Mouse (Mus musculus) neural tube, embryonic 15.5 days (tissue): ENCODE measurements at regions not wholly inside any gene's neighbourhood (a gene's known extent, or its start where the extent isn't known, plus 50 kb on each side); places are given as distances from the start of the nearest gene placed in this dataset.

Experiments
- ATAC-seq: fragments of 200-750 bp; cut with Nextera tagmentation; 2 replicates; pipeline ENCODE4 v1.8.0; 2017; ENCODE audit warnings: mild to moderate bottlenecking, moderate TSS enrichment, moderate library complexity; ENCODE audit not compliant: low FRiP score
- H3K27ac ChIP-seq: fragments of 300-500 bp; sonication (generic); replicated peaks from 2 replicates; pipeline ENCODE4 v1.5.1; 2015; ENCODE audit warnings: mild to moderate bottlenecking, inconsistent platforms
- H3K27me3 ChIP-seq: fragments of 300-500 bp; sonication (generic); replicated peaks from 2 replicates; pipeline ENCODE4 v1.6.1; 2015; ENCODE audit warnings: inconsistent platforms
- H3K36me3 ChIP-seq: fragments of 300-500 bp; sonication (generic); 2 replicates; pipeline ENCODE4 v1.6.1; 2015; ENCODE audit warnings: inconsistent platforms
- H3K4me1 ChIP-seq: fragments of 300-500 bp; sonication (generic); 2 replicates; pipeline ENCODE4 v1.6.1; 2015; ENCODE audit warnings: inconsistent platforms
- H3K4me2 ChIP-seq: fragments of 300-500 bp; sonication (generic); 2 replicates; pipeline ENCODE4 v1.6.1; 2015; ENCODE audit warnings: inconsistent platforms, mild to moderate bottlenecking, moderate library complexity
- H3K4me3 ChIP-seq: fragments of 300-500 bp; sonication (generic); replicated peaks from 2 replicates; pipeline ENCODE4 v1.5.1; 2015; ENCODE audit warnings: mild to moderate bottlenecking, inconsistent platforms
- H3K9ac ChIP-seq: fragments of 300-500 bp; sonication (generic); replicated peaks from 2 replicates; pipeline ENCODE4 v1.6.1; 2015; ENCODE audit warnings: mild to moderate bottlenecking, inconsistent platforms
- H3K9me3 ChIP-seq: fragments of 300-500 bp; sonication (generic); replicated peaks from 2 replicates; pipeline ENCODE4 v1.6.1; 2016; ENCODE audit warnings: inconsistent platforms
- WGBS: fragments of 180-500 bp; shearing (Covaris S2); methylation state at CpG from one replicate; pipeline ENCODE4 v1.1.7; 2015; ENCODE audit warnings: mixed read lengths; 5-methylcytosine and 5-hydroxymethylcytosine counted together

DNA sequence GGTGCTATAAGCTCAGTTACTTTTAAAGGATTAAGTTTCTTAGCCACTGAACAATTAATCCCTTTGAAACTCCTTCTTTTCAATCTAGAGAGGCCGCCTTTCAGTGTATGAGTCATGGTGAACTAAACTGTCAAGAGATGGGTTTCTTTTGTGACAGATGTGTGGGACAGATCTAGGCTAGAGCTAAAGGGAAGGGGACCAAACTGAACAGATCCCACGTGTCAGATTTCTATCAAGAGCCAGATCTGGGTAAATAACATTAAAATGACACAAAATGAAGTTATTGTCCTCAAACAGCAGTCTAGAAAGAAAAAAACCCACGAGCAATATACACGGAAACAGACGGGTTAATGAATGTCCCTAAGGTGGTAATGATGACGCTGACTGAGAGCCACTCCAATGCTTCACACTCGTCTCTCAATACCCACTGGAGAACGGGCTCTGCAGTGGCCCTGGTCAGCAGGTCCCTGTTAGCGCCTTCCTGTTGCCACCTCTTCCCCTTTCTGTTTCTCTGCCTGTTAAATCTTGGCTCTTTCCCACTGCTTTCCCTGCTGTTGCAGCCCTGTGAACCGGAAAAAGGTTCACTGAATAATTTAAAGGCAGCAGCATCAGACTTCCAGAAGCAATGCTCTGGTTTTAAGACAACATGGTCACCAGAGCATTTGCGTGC, 52.7 kb upstream of the Rab3gap2 start:
- Histone ChIP-seq H3K4me2 (no peak overlapping the region), H3K36me3 (no peaks in the 10 kb centered on the region), H3K9me3 (no peaks in the 10 kb centered on the region), H3K4me3 (no peak overlapping the region), H3K4me1 (peaks cover 3% of the 10 kb centered on the region; the same call in 1 of the 2 replicates), H3K27ac (no peak overlapping the region), H3K9ac (no peak overlapping the region), H3K27me3 (no peaks in the 10 kb centered on the region)
- no peak for ATAC-seq
- WGBS = 52% methylated on average over 11 of the region's 11 CpGs

DNA sequence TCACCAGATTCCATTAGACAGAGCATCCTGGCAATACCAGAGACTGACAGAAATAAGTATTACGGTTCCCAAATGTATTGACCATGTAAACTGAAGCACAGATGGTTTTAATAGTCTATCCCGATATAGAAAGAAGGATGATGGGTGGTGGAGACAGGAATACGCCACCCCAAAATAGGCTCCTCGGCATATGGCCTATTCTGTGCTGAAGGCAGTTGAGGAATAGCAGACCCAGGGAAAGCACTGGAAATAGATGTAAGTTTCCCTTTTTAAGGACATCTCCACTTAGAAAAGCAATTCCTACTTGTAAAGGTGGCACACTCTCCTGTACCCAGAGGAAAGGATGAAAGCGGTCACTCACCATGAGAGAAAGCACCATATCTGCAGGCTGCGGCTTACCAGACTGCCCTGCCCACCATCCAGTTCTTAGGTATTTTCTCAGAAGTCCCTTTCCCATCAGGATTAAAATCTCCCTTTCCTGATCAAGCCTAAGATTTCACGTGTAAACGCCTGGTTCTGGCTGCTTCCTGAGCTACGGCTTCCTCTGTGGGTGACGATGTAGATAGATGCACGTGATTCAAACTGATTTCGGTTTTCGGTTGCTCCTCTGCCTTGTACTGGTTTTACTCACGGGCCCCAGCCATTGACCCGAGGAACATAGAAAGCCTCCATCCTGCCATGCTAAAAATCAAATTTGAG, 53.3 kb upstream of the Rab3gap2 start:
- 84% methylated on average over 15 of the region's 15 CpGs for WGBS
- H3K27ac ChIP-seq = no peak overlapping the region
- no peaks in the 10 kb centered on the region for H3K27me3 ChIP-seq
- peaks cover 3% of the 10 kb centered on the region; the same call in 1 of the 2 replicates for H3K4me1 ChIP-seq
- no peaks in the 10 kb centered on the region for H3K9me3 ChIP-seq
- no peak overlapping the region for H3K9ac ChIP-seq
- no peak overlapping the region for H3K4me3 ChIP-seq
- no peaks in the 10 kb centered on the region for H3K36me3 ChIP-seq
- no peak for ATAC-seq
- H3K4me2 ChIP-seq = no peak overlapping the region

DNA sequence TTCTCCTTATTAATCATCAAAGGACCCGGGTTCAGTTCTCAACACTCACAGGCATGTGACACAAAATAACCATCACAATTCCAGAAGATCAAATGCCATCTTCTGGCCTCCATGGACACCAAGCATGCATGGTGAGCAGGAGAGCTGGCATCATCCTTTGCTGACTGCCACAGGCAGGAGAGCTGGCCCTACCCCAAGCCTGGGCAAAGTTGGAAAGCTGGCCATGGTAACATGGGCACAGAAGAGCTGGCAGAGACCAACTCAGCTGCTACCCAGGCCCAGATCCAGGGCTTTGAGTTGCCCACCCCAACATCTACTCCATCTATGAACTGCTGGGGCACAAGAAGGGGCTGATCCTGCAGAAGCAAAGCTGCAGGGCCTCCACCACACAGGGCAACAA, 59.1 kb upstream of the Rab3gap2 start:
- H3K9ac ChIP-seq = no peak overlapping the region
- 86% methylated on average over 1 of the region's 1 CpGs for WGBS
- no peak for ATAC-seq

DNA sequence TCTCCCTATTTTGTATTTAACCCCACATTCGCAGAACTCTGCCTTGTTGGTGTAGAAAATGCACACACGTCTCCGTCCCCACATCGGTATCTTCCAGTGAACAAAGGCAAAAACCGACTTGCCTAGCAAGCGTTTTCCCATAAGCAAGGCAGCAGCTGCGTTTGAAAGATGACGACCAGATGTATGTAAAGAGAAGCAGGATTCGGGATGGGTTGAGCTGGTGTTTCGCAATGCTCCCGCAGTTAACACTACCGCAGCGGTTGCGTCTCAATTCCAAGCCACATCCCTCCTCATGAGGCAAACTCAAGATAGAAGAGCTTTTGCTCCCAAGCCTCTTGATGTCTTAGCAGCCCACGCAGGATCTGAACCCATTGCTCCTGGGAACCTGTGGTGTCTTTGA, 59.9 kb upstream of the Rab3gap2 start:
- ATAC-seq = no peak
- 94% methylated on average over 15 of the region's 15 CpGs for WGBS
- no peaks in the 10 kb centered on the region for H3K9me3 ChIP-seq

More for the DNA sequence above, 59.1 kb upstream of the Rab3gap2 start:
- Histone ChIP-seq H3K27ac (no peak overlapping the region), H3K4me3 (no peak overlapping the region), H3K4me1 (no peaks in the 10 kb centered on the region), H3K27me3 (no peaks in the 10 kb centered on the region), H3K4me2 (no peak overlapping the region), H3K9me3 (no peaks in the 10 kb centered on the region), H3K36me3 (no peaks in the 10 kb centered on the region)

DNA sequence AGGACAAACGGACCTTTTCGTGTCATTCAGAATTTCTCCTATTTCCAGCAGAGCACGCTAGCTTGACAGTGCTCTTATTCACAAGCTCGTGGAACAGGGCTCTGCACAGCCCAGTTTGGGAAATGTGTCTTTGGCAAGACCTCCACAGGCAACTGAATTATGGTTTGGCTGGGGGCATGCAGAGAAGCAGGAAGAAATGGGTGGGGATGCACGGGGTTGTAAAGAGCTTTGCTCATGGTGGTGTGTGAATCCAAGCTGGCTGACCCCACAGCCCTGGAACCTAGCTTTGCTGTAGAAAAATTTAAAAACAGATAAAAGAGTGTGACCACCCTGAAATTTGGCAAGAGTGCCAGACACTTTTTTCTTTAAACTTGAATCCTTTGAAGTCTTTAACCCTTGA, 63.6 kb upstream of the Rab3gap2 start:
- 71% methylated on average over 5 of the region's 5 CpGs for WGBS
- no peaks in the 10 kb centered on the region for H3K9me3 ChIP-seq

More for the DNA sequence above, 59.9 kb upstream of the Rab3gap2 start:
- no peaks in the 10 kb centered on the region for H3K36me3 ChIP-seq
- H3K4me2 ChIP-seq = no peak overlapping the region
- H3K4me1 ChIP-seq = no peaks in the 10 kb centered on the region
- no peak overlapping the region for H3K4me3 ChIP-seq
- H3K27ac ChIP-seq = no peak overlapping the region
- no peak overlapping the region for H3K9ac ChIP-seq
- no peaks in the 10 kb centered on the region for H3K27me3 ChIP-seq

DNA sequence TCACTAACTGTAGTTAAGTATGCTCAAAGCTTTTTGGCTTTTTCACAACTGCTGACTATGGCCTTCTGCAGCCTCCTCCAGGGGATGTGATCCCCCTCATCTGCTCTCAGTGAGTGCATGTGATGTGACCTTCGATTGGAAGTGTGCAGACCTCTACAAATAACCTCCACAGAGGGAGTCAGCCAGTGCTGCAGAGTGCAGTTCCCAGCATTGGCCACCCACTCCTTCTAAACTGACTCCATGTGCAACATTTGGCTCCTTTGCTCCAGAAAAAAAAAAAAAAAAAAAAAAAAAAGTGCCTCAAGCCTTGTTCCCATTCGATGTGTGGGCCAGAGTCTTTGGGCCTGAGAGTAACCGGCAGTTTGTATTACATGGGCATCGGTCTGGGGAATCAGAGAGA, 75.7 kb upstream of the Rab3gap2 start:
- no peaks in the 10 kb centered on the region for H3K9me3 ChIP-seq
- no peak overlapping the region for H3K4me2 ChIP-seq
- H3K4me3 ChIP-seq = no peak overlapping the region
- no peak for ATAC-seq
- no peak overlapping the region for H3K27ac ChIP-seq
- H3K4me1 ChIP-seq = no peaks in the 10 kb centered on the region
- H3K9ac ChIP-seq = no peak overlapping the region
- H3K27me3 ChIP-seq = no peaks in the 10 kb centered on the region
- 69% methylated on average over 4 of the region's 4 CpGs for whole genome bisulfite sequencing
- no peaks in the 10 kb centered on the region for H3K36me3 ChIP-seq

More for the DNA sequence above, 63.6 kb upstream of the Rab3gap2 start:
- no peak for ATAC-seq
- H3K4me3 ChIP-seq = no peak overlapping the region
- H3K9ac ChIP-seq = no peak overlapping the region
- no peaks in the 10 kb centered on the region for H3K27me3 ChIP-seq
- H3K4me2 ChIP-seq = no peak overlapping the region
- no peaks in the 10 kb centered on the region for H3K36me3 ChIP-seq
- H3K27ac ChIP-seq = no peak overlapping the region
- no peaks in the 10 kb centered on the region for H3K4me1 ChIP-seq

DNA sequence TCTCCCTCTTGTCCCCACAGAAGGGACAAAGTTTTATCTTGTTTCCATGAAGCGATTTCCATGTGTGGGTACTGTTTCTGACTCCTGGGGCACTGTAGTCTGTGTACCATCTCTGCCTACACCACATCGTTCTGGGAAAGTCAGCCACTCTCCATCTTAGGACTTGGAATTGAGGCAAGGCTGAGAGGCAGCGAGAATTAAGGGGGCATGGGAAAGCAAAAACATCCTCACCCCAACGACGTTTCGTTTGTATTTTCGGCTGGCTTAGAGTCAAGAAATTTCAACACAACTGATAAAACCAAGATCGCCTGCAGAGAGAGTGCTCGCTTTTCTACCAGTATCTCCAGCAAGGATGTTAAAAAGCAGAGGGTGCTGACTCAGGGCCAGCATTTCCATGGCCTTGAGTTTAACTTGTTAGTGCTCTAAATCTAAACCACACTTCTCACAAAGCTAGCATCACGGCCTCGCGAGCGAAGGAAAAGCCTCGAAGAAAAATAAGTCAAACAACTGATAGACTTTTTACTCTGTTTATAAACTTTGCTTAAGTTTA, 78.1 kb upstream of the Rab3gap2 start:
- ATAC-seq = no peak
- Histone ChIP-seq H3K4me2 (no peak overlapping the region), H3K9ac (no peak overlapping the region), H3K27me3 (no peaks in the 10 kb centered on the region), H3K4me3 (no peak overlapping the region), H3K4me1 (no peaks in the 10 kb centered on the region), H3K27ac (no peak overlapping the region), H3K36me3 (no peaks in the 10 kb centered on the region), H3K9me3 (no peaks in the 10 kb centered on the region)
- 85% methylated on average over 14 of the region's 14 CpGs for WGBS

DNA sequence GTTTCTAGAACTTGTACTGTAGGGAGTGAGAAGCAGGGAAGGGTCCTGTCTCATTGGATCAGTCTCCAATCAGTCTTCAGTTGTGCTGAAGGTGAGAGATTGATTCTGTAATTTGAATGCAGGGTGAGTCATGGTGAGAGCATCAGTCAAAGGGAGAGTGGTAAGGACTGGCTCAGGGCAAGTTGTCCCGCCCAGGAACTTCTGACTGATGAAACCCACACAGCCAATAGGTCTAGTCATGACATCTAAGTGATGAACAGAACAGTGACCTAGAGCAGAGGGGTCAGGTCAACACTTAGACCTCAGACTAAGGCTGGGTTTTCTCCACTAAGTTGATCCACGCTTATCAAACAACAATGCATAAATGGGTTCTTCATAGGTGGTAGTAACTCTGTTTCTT, 82.4 kb upstream of the Rab3gap2 start:
- Histone ChIP-seq H3K27me3 (no peaks in the 10 kb centered on the region), H3K36me3 (no peaks in the 10 kb centered on the region), H3K27ac (no peak overlapping the region), H3K4me1 (no peaks in the 10 kb centered on the region), H3K9ac (no peak overlapping the region), H3K4me2 (no peak overlapping the region), H3K9me3 (no peaks in the 10 kb centered on the region), H3K4me3 (no peak overlapping the region)
- ATAC-seq = no peak
- WGBS = 93% methylated on average over 2 of the region's 2 CpGs

DNA sequence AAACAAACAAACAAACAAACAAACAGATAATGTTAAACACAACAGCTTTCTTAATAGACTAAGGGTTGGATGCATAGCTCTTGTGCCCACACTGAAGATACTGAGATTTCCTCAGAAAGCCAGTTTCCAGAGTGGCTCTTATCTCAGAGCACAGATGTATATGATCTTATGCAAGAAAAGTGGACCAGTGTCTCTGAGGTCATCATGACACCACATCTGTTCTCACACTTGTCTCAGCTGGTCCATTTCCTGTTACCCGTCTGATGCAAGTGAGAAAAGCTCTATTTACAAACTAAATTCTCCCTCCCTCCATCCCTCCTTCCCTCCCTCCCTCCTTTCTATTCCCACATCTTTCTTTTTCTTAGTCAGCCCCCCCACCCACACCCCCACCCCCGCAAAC, 83.5 kb upstream of the Rab3gap2 start:
- 77% methylated on average over 2 of the region's 2 CpGs for whole genome bisulfite sequencing

DNA sequence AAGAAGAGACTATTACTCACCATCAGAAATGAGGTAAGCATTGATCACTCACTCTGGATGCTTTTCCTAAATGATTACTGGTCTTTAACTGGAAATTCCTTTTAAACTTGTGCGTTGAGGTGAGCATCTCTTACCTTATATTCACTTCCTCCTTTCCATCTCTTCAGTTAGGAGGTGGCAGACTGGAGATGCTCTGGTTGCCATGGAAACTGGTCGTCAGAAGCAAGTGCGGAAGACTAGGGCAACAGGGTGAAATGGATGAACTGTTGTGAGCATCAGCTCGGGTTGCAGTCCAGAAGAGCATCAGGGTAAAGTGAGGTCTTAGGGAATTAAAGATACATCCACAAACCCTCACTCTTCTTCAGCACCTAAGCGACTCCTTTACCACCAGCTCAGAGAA, 86.2 kb upstream of the Rab3gap2 start:
- Histone ChIP-seq H3K4me2 (no peak overlapping the region), H3K9ac (no peak overlapping the region), H3K4me1 (no peaks in the 10 kb centered on the region), H3K27me3 (no peaks in the 10 kb centered on the region), H3K27ac (no peak overlapping the region), H3K9me3 (no peaks in the 10 kb centered on the region), H3K4me3 (no peak overlapping the region), H3K36me3 (no peaks in the 10 kb centered on the region)
- WGBS = 53% methylated on average over 5 of the region's 5 CpGs
- no peak for ATAC-seq

More for the DNA sequence above, 83.5 kb upstream of the Rab3gap2 start:
- H3K4me2 ChIP-seq = no peak overlapping the region
- ATAC-seq = no peak
- no peak overlapping the region for H3K4me3 ChIP-seq
- no peaks in the 10 kb centered on the region for H3K36me3 ChIP-seq
- no peaks in the 10 kb centered on the region for H3K4me1 ChIP-seq
- no peak overlapping the region for H3K9ac ChIP-seq
- no peaks in the 10 kb centered on the region for H3K27me3 ChIP-seq
- no peak overlapping the region for H3K27ac ChIP-seq
- H3K9me3 ChIP-seq = no peaks in the 10 kb centered on the region

DNA sequence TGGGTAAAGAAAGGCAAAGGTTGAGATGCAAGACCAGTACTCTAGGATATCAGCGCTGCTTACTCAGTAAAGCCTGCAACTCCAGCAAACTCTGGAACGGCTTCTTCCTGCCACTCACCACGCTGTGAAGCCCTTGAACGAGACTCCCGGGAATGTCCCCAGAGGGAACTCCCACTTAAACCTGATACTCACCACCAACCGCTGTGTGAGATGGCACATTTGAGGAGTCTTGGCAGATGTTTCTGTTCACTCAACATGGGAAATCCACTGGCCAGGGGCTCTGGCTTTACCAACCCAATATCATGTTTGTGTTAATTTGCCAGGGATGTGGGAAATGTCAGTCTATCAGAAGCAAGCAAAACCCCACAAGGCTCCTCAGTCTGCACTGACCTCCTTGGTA, 90.2 kb upstream of the Rab3gap2 start:
- no peaks in the 10 kb centered on the region for H3K36me3 ChIP-seq
- H3K4me1 ChIP-seq = no peaks in the 10 kb centered on the region
- WGBS = 78% methylated on average over 6 of the region's 6 CpGs
- H3K27me3 ChIP-seq = no peaks in the 10 kb centered on the region
- no peak overlapping the region for H3K4me2 ChIP-seq
- no peak overlapping the region for H3K27ac ChIP-seq
- H3K9ac ChIP-seq = no peak overlapping the region
- H3K4me3 ChIP-seq = no peak overlapping the region
- ATAC-seq = no peak
- H3K9me3 ChIP-seq = no peaks in the 10 kb centered on the region

DNA sequence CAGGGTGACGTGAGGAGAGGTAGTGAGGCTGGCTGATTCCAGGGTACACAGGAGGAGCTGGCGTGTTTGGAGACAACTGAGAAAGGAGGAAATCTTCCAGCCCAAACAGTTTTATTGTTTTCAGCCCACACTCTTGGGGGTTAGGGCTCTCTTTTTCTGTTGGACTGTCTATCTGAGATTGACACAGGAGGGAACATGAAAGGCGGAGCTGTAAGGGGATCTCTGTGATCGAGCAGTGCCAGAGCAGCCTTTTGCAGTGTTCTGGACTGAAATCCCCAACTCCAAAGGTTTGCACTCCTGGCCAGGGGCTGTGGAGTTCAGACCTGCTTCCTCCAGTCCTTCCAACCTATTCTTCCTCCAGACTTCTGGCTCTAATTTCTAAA, 91.9 kb upstream of the Rab3gap2 start:
- Histone ChIP-seq H3K9ac (no peak overlapping the region), H3K4me1 (no peaks in the 10 kb centered on the region), H3K4me3 (no peak overlapping the region), H3K27ac (no peak overlapping the region), H3K4me2 (no peak overlapping the region), H3K9me3 (no peaks in the 10 kb centered on the region), H3K27me3 (no peaks in the 10 kb centered on the region), H3K36me3 (no peaks in the 10 kb centered on the region)
- no peak for ATAC-seq
- WGBS = 81% methylated on average over 4 of the region's 4 CpGs
